In the genomic region with DNA sequence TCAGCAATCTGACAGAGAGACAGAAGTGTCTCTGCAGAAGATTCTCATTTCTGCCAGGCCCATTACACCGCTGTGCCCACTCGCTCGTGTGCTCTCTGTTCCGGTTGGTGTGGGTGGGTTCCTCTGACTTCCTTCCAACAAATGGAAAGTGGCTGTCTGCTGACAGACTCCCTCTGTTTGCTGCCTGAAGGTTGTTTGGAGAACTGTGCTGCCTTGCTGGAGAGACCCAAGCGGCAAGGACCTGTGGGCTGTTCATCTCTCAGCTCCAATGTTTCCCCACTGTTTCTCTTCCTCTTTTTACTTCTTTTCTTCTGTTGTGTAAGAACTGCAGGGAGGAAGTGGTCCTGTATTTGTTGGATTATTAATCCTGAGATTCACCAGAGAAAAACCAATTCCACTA, we compare ENCODE assay signal across 11 mouse cellular contexts. TPM values are rescaled to one million over a fixed set of nuclear protein-coding genes. Genes with fewer than 3 reads are reported as not detected.
DNase-seq lines count a peak whose midpoint lies in the region; ATAC-seq and TF ChIP-seq lines count a peak whose summit lies in the region.
"Had no signal": no experiment of that assay in that cellular context is flagged by ENCODE, and none has a peak within 500 bp of the region (broad histone marks: within the 10 kb centered on the region; RNA-seq: fewer than 3 reads in every experiment).

No protein-coding gene starts in this region.

- no peak overlapping the region for H3K4me2 ChIP-seq in kidney, embryonic 16.5 days (replicated peaks; ENCODE audit: low read depth, low read length)
- no peak overlapping the region for H3K4me2 ChIP-seq in CH12.LX (ENCODE audit: insufficient read depth, low read depth, poor library complexity, severe bottlenecking)
- H3K4me2 ChIP-seq: hindbrain, embryonic 12.5 days; neural tube, embryonic 12.5 days had no signal

- no peaks in the 10 kb centered on the region for H3K4me1 ChIP-seq in kidney, adult 2 months (ENCODE audit: control insufficient read depth, insufficient read depth, low read length)
- H3K4me1 ChIP-seq in kidney, embryonic 16.5 days (ENCODE audit: insufficient read depth, low read length): no peaks in the 10 kb centered on the region
- peaks cover 0 to 7% of the 10 kb centered on the region in 2 experiments; a peak in 3 of 4 replicates for H3K4me1 ChIP-seq in CH12.LX (ENCODE audit: control insufficient read depth in 1 of 2, insufficient read depth in 2 of 2)
- H3K4me1 ChIP-seq in cerebellum, adult 2 months (ENCODE audit: control insufficient read depth, insufficient read depth, low read length): no peaks in the 10 kb centered on the region
- H3K4me1 ChIP-seq in limb, embryonic 10.5 days: 0 out of 2 replicates have a peak, but pooled peaks cover 4% of the 10 kb centered on the region
- H3K4me1 ChIP-seq: hindbrain, embryonic 12.5 days; neural tube, embryonic 12.5 days had no signal

- no peak overlapping the region for H3K4me3 ChIP-seq in kidney, adult 2 months (ENCODE audit: insufficient read depth, low read depth, low read length)
- H3K4me3 ChIP-seq in kidney, embryonic 16.5 days (ENCODE audit: low read length): no peak overlapping the region
- no peak overlapping the region for H3K4me3 ChIP-seq in CH12.LX (replicated peaks in 1 of 3; ENCODE audit: low read depth in 2 of 3, low read length in 2 of 3, poor library complexity in 1 of 3)
- H3K4me3 ChIP-seq in cerebellum, adult 2 months (replicated peaks; ENCODE audit: insufficient read depth, low read depth, low read length): no peak overlapping the region
- no peak overlapping the region for H3K4me3 ChIP-seq in limb, embryonic 10.5 days
- H3K4me3 ChIP-seq: hindbrain, embryonic 12.5 days; megakaryocyte, embryonic 14.5 days; neural tube, embryonic 12.5 days had no signal

- no peak overlapping the region for H3K27ac ChIP-seq in kidney, adult 2 months (ENCODE audit: insufficient read depth, low read depth, low read length)
- no peak overlapping the region for H3K27ac ChIP-seq in kidney, embryonic 16.5 days (ENCODE audit: low read length)
- H3K27ac ChIP-seq in CH12.LX (ENCODE audit: insufficient read depth, low read depth): no peak overlapping the region
- no peak overlapping the region for H3K27ac ChIP-seq in cerebellum, adult 2 months (ENCODE audit: insufficient read depth, low read length)
- no peak overlapping the region for H3K27ac ChIP-seq in limb, embryonic 10.5 days
- H3K27ac ChIP-seq: hindbrain, embryonic 12.5 days; neural tube, embryonic 12.5 days had no signal

- no peak for TF ChIP-seq CTCF in kidney, adult 2 months (conservative IDR thresholded peaks at IDR 0.05; ENCODE audit: insufficient read depth, insufficient read length, low read depth, low read length)
- no peak for TF ChIP-seq CTCF in CH12.LX (conservative IDR thresholded peaks at IDR 0.05 in 1 of 2, IDR thresholded peaks at IDR 0.05 in 1 of 2; ENCODE audit: low read depth in 2 of 2, low read length in 2 of 2)
- TF ChIP-seq CTCF in cerebellum, adult 2 months (IDR thresholded peaks at IDR 0.05; ENCODE audit: borderline replicate concordance, insufficient read depth, low read depth, low read length): no peak

- DNase-seq in kidney, adult 2 months: peak; percentile 25
- DNase-seq in CH12.LX (ENCODE audit: extremely low read depth): no peak
- DNase-seq in cerebellum, adult 2 months: no peak
- no peak for DNase-seq in limb, embryonic 10.5 days (ENCODE audit: low spot score)
- DNase-seq: embryo, embryonic 11 days had no signal

- no peak overlapping the region for H3K9ac ChIP-seq in kidney, embryonic 16.5 days (replicated peaks; ENCODE audit: low read length)
- no peak overlapping the region for H3K9ac ChIP-seq in CH12.LX (ENCODE audit: insufficient read depth, low read depth)
- H3K9ac ChIP-seq: hindbrain, embryonic 12.5 days; neural tube, embryonic 12.5 days had no signal

- in situ Hi-C loops in CH12.LX (cut with MboI; ENCODE audit: low pct_ligation_motif_present, low pct_unique_long_range_greater_than_20kb, low sequenced_read_pairs): no loop called here

- peak; percentile 61 for TF ChIP-seq EP300 in CH12.LX (IDR thresholded peaks at IDR 0.05; ENCODE audit: low read length)

- dilution Hi-C loops in CH12.LX (cut with MboI; ENCODE audit: extremely low pct_ligation_motif_present, extremely low pct_unique_long_range_greater_than_20kb, low sequenced_read_pairs): no loop called here

- no peak for TF ChIP-seq RAD21 in CH12.LX (IDR thresholded peaks at IDR 0.05; ENCODE audit: low read depth, low read length)

- 81% methylated on average over 5 of the region's 5 CpGs for WGBS in kidney, adult 2 months
- WGBS in kidney, embryonic 16.5 days: 87% methylated on average over 5 of the region's 5 CpGs
- WGBS in cerebellum, adult 2 months: 65% methylated on average over 5 of the region's 5 CpGs
- WGBS in limb, embryonic 10.5 days: 96% methylated on average over 5 of the region's 5 CpGs

- TF ChIP-seq POLR2A in kidney, adult 2 months (IDR thresholded peaks at IDR 0.05; ENCODE audit: low read depth, low read length): no peak
- no peak for TF ChIP-seq POLR2A in CH12.LX (IDR thresholded peaks at IDR 0.05; ENCODE audit: low read depth, low read length)
- no peak for TF ChIP-seq POLR2A in cerebellum, adult 2 months (IDR thresholded peaks at IDR 0.05; ENCODE audit: borderline replicate concordance, insufficient read depth, low read length)

- no peaks in the 10 kb centered on the region for H3K79me2 ChIP-seq in CH12.LX (replicated peaks; ENCODE audit: control insufficient read depth, extremely low read depth, insufficient read depth, poor library complexity, severe bottlenecking)

- no peaks in the 10 kb centered on the region for H3K27me3 ChIP-seq in kidney, adult 2 months (replicated peaks; ENCODE audit: control insufficient read depth, insufficient read depth, low read length)
- H3K27me3 ChIP-seq in kidney, embryonic 16.5 days (ENCODE audit: insufficient read depth, low read length): no peaks in the 10 kb centered on the region
- no peaks in the 10 kb centered on the region for H3K27me3 ChIP-seq in CH12.LX (replicated peaks)
- H3K27me3 ChIP-seq in cerebellum, adult 2 months (ENCODE audit: control insufficient read depth, insufficient read depth, low read length): no peaks in the 10 kb centered on the region
- H3K27me3 ChIP-seq in limb, embryonic 10.5 days (ENCODE audit: low read depth, poor library complexity, severe bottlenecking): no peaks in the 10 kb centered on the region
- H3K27me3 ChIP-seq: hindbrain, embryonic 12.5 days; neural tube, embryonic 12.5 days had no signal

- H3K9me3 ChIP-seq in kidney, embryonic 16.5 days (ENCODE audit: low read length): no peaks in the 10 kb centered on the region
- H3K9me3 ChIP-seq in CH12.LX (replicated peaks; ENCODE audit: low read length): peaks cover 2% of the 10 kb centered on the region
- no peaks in the 10 kb centered on the region for H3K9me3 ChIP-seq in limb, embryonic 10.5 days (replicated peaks)
- H3K9me3 ChIP-seq: hindbrain, embryonic 12.5 days; neural tube, embryonic 12.5 days had no signal

- no peak for ATAC-seq in kidney, embryonic 16.5 days (ENCODE audit: low FRiP score, low TSS enrichment)
- ATAC-seq in inflammation-experienced regulatory T-cells, adult 6 months: peak; percentile 64
- ATAC-seq in megakaryocyte progenitor cell, adult 5-6 weeks (replicated peaks; ENCODE audit: poor library complexity): peak; percentile 37

- no peaks in the 10 kb centered on the region for H3K36me3 ChIP-seq in kidney, adult 2 months (ENCODE audit: control insufficient read depth, insufficient read depth, low read length)
- no peaks in the 10 kb centered on the region for H3K36me3 ChIP-seq in kidney, embryonic 16.5 days (ENCODE audit: insufficient read depth, low read length)
- no peaks in the 10 kb centered on the region for H3K36me3 ChIP-seq in CH12.LX (replicated peaks in 1 of 2; ENCODE audit: control insufficient read depth in 1 of 2, insufficient read depth in 1 of 2, low read length in 1 of 2)
- no peaks in the 10 kb centered on the region for H3K36me3 ChIP-seq in limb, embryonic 10.5 days
- H3K36me3 ChIP-seq: hindbrain, embryonic 12.5 days; neural tube, embryonic 12.5 days had no signal

TF ChIP-seq in CH12.LX, 34 proteins besides CTCF, POLR2A, EP300 and RAD21:
- no peak for TF ChIP-seq MAZ (IDR thresholded peaks at IDR 0.05; ENCODE audit: low read depth, low read length)
- no peak for TF ChIP-seq HCFC1 (IDR thresholded peaks at IDR 0.05; ENCODE audit: low read depth, low read length)
- peak; percentile 52 for TF ChIP-seq IRF4 (IDR thresholded peaks at IDR 0.05; ENCODE audit: low read depth, low read length)

RNA-seq across cellular contexts. Expression of gene Mcub, which starts 21.6 kb away (rescaled TPM):
- 1.7 and 3.1 TPM in 2 replicates for polyA plus RNA-seq in kidney, adult 2 months (2012; rRNA removed)
- polyA plus RNA-seq in kidney, embryonic 16.5 days (2015; fragmentation: Nextera tagmentation; extraction: Ambion mirVana): 2.1 and 2.8 TPM in 2 replicates
- 1.4 and 3.7 TPM in 2 replicates for total RNA-seq in CH12.LX (2012; rRNA removed)
- 3.8 and 4.1 TPM in 2 replicates for total RNA-seq in CH12.LX (2014; rRNA removed)
- 1.3 and 2.9 TPM in 2 replicates for polyA plus RNA-seq in CH12.LX (2012; ENCODE audit: insufficient read length, low read depth)
- 10 to 100 TPM; 19.8 to 26.4 (median 20.9) TPM for polyA plus RNA-seq in inflammation-experienced regulatory T-cells, adult 6 months (2017; shearing (Covaris generic))
- total RNA-seq in megakaryocyte progenitor cell, adult 5-6 weeks (2015): 3.3 TPM in 2 replicates
- total RNA-seq in megakaryocyte progenitor cell, adult 5-6 weeks (2017): 4.2 and 4.4 TPM in 2 replicates
- 1.7 and 2.7 TPM in 2 replicates for polyA plus RNA-seq in cerebellum, adult 2 months (2012; rRNA removed)
- polyA plus RNA-seq in limb, embryonic 10.5 days (2016; fragmentation: Nextera tagmentation; extraction: Ambion mirVana): 8.5 and 10.3 TPM in 2 replicates

RNA-seq across cellular contexts. Expression of gene Casp6, which starts 47.1 kb away (rescaled TPM):
- 43.1 and 48.8 TPM in 2 replicates for polyA plus RNA-seq in kidney, adult 2 months (2012; rRNA removed)
- 78.9 and 83.6 TPM in 2 replicates for polyA plus RNA-seq in kidney, embryonic 16.5 days (2015; fragmentation: Nextera tagmentation; extraction: Ambion mirVana)
- total RNA-seq in CH12.LX (2012; rRNA removed) (6.0 and 10.5 TPM in 2 replicates), CH12.LX (2014; rRNA removed) (14.4 and 15.3 TPM in 2 replicates)
- polyA plus RNA-seq in CH12.LX (2012; ENCODE audit: insufficient read length, low read depth): 26.2 and 31.7 TPM in 2 replicates
- 10 to 100 TPM; 55.2 to 62.2 (median 60.7) TPM for polyA plus RNA-seq in inflammation-experienced regulatory T-cells, adult 6 months (2017; shearing (Covaris generic))
- 16.2 and 16.3 TPM in 2 replicates for total RNA-seq in megakaryocyte progenitor cell, adult 5-6 weeks (2015)
- total RNA-seq in megakaryocyte progenitor cell, adult 5-6 weeks (2017): 9.3 and 13.3 TPM in 2 replicates
- polyA plus RNA-seq in cerebellum, adult 2 months (2012; rRNA removed): 6.7 and 8.0 TPM in 2 replicates
- polyA plus RNA-seq in limb, embryonic 10.5 days (2016; fragmentation: Nextera tagmentation; extraction: Ambion mirVana): 104 and 116 TPM in 2 replicates
